ENCODE assay signal across 8 mouse cellular contexts in genomic region chrX:97377065-97377421, GRCm38 (mm10). TPM values are rescaled to one million over a fixed set of nuclear protein-coding genes. Genes with fewer than 3 reads are reported as not detected.
DNase-seq lines count a peak whose midpoint lies in the region; TF ChIP-seq lines count a peak whose summit lies in the region.

TSS of gene Eda2r (minus strand) at chrX:97377216.

- no peak for TF ChIP-seq CTCF in lung, adult 2 months (IDR thresholded peaks at IDR 0.05; ENCODE audit: insufficient read depth, low read length)

- no peaks in the 10 kb centered on the region for H3K36me3 ChIP-seq in embryonic facial prominence, embryonic 10.5 days (replicated peaks)

- intact Hi-C loops in left cerebral cortex, postnatal 4 days (cut with DNase I) = no loop called here
- intact Hi-C loops in left cerebral cortex, postnatal 14 days (cut with DNase I) = no loop called here

- DNase-seq in left cerebral cortex, postnatal 4 days = peak; percentile 38
- DNase-seq in left cerebral cortex, postnatal 14 days (ENCODE audit: low spot score in 2 of 2) = no peak
- DNase-seq in embryonic facial prominence, embryonic 10.5 days (ENCODE audit: low spot score) = peak; percentile 57
- peak; percentile 81 to 90 for DNase-seq in heart, adult 18-20 months
- DNase-seq in kidney, adult 11 months = peak; percentile 50
- no peak for DNase-seq in lung, adult 2 months
- DNase-seq in ovary, postnatal 14 days (ENCODE audit: low spot score) = peak; percentile 25
- DNase-seq in cerebellum, adult 9-10 months = no peak

- H3K4me3 ChIP-seq in embryonic facial prominence, embryonic 10.5 days = peak within 1 kb of the TSS; percentile 48
- H3K4me3 ChIP-seq in lung, adult 2 months (replicated peaks; ENCODE audit: extremely low read depth, low read depth, low read length) = peak within 1 kb of the TSS; percentile 51

- no peak within 1 kb of the TSS; the same call in 1 of the 2 replicates for H3K27ac ChIP-seq in embryonic facial prominence, embryonic 10.5 days (replicated peaks)

- WGBS in embryonic facial prominence, embryonic 10.5 days = 17% methylated on average over 8 of the region's 8 CpGs
- WGBS in lung, adult 2 months = 25% methylated on average over 8 of the region's 8 CpGs

- no peak for TF ChIP-seq POLR2A in lung, adult 2 months (IDR thresholded peaks at IDR 0.05; ENCODE audit: borderline replicate concordance, extremely low read depth, low read depth, low read length)

- H3K9me3 ChIP-seq in embryonic facial prominence, embryonic 10.5 days = no peaks in the 10 kb centered on the region

- H3K4me1 ChIP-seq in embryonic facial prominence, embryonic 10.5 days = peaks cover 7% of the 10 kb centered on the region; the same call in 1 of the 2 replicates
- H3K4me1 ChIP-seq in lung, adult 2 months (ENCODE audit: control insufficient read depth, insufficient read depth, low read length) = no peaks in the 10 kb centered on the region

- peaks cover 7% of the 10 kb centered on the region; the same call in 1 of the 2 replicates for H3K27me3 ChIP-seq in embryonic facial prominence, embryonic 10.5 days (replicated peaks; ENCODE audit: low read depth, poor library complexity, severe bottlenecking)

RNA-seq across cellular contexts. Expression of gene Eda2r, which starts in this region (rescaled TPM):
- under 1 TPM; 0.74 to 0.88 TPM for total RNA-seq in left cerebral cortex, postnatal 4 days (2021)
- total RNA-seq in left cerebral cortex, postnatal 14 days (2021) = under 1 TPM; 0.09 to 0.42 TPM
- 1.8 and 2.0 TPM in 2 replicates for polyA plus RNA-seq in embryonic facial prominence, embryonic 10.5 days (2016; fragmentation: Nextera tagmentation; extraction: Ambion mirVana)
- 1 to 10 TPM; 2.3 to 3.9 TPM for total RNA-seq in heart, adult 18-20 months (2021)
- polyA plus RNA-seq in lung, adult 2 months (2012; rRNA removed) = 0.66 and 0.77 TPM in 2 replicates

Comparison
In these comparisons a context has a peak if more than half of its experiments do, and no peak if none do; other contexts are left out.
1. Peak in DNase-seq in left cerebral cortex, postnatal 4 days; RNA of the gene not detected or under 1 TPM.
2. DNase-seq: peak in embryonic facial prominence, embryonic 10.5 days (single experiment), heart, adult 18-20 months (2 of 2), kidney, adult 11 months (single experiment) and ovary, postnatal 14 days (single experiment); none in left cerebral cortex, postnatal 14 days (0 of 2), lung, adult 2 months (single experiment) and cerebellum, adult 9-10 months (single experiment).